Mouse (Mus musculus) lung, embryonic 14.5 days (tissue): ENCODE measurements around the gene Olfr552. TPM values are rescaled to one million over a fixed set of nuclear protein-coding genes. Genes with fewer than 3 reads are reported as not detected.
A peak's percentile ranks its signal among the peaks of the same experiment; 100 is the strongest.

ENCODE experiments used
- ATAC-seq: fragments of 200-750 bp; cut with Nextera tagmentation; 2 replicates; pipeline ENCODE4 v1.8.0; 2017; ENCODE audit warnings: mild to moderate bottlenecking, moderate TSS enrichment, moderate library complexity; ENCODE audit not compliant: insufficient read depth
- DNase-seq: peaks from one replicate; pipeline ENCODE4 v3.0.0-alpha.2; 2015
- H3K27ac ChIP-seq: fragments of 300-500 bp; sonication (generic); 2 replicates; pipeline ENCODE4 v1.5.1; 2014; ENCODE audit warnings: low read depth, mild to moderate bottlenecking, moderate library complexity
- H3K27me3 ChIP-seq: fragments of 300-500 bp; sonication (generic); 2 replicates; pipeline ENCODE4 v1.6.1; 2014; ENCODE audit warnings: low read length, control low read depth; ENCODE audit not compliant: insufficient read depth
- H3K36me3 ChIP-seq: fragments of 300-500 bp; sonication (generic); 2 replicates; pipeline ENCODE4 v1.6.1; 2014; ENCODE audit warnings: control low read depth; ENCODE audit not compliant: insufficient read depth
- H3K4me1 ChIP-seq: fragments of 300-500 bp; sonication (generic); 2 replicates; pipeline ENCODE4 v1.6.1; 2014; ENCODE audit warnings: antibody characterized with exemption, control low read depth; ENCODE audit not compliant: insufficient read depth
- H3K4me2 ChIP-seq: fragments of 300-500 bp; sonication (generic); 2 replicates; pipeline ENCODE4 v1.6.1; 2014; ENCODE audit warnings: mild to moderate bottlenecking
- H3K4me3 ChIP-seq: fragments of 300-500 bp; sonication (generic); 2 replicates; pipeline ENCODE4 v1.5.1; 2014; ENCODE audit warnings: low read depth, low read length
- H3K9ac ChIP-seq: fragments of 300-500 bp; sonication (generic); 2 replicates; pipeline ENCODE4 v1.6.1; 2014
- H3K9me3 ChIP-seq: fragments of 300-500 bp; sonication (generic); 2 replicates; pipeline ENCODE4 v1.6.1; 2016; ENCODE audit warnings: low read depth, low read length, control low read depth
- CTCF ChIP-seq: IDR thresholded peaks from 2 replicates; pipeline ENCODE4 v1.5.1; 2016; ENCODE audit warnings: antibody characterized with exemption, low read depth
- WGBS: fragments of 180-500 bp; shearing (Covaris S2); extraction: QIAGEN DNeasy Blood & Tissue Kit; methylation state at CpG from one replicate; pipeline ENCODE4 v1.1.7; 2014; 5-methylcytosine and 5-hydroxymethylcytosine counted together
- polyA plus RNA-seq: library from polyadenylated mRNA; unstranded; fragments of >200 nt; fragmentation: Nextera tagmentation; extraction: Ambion mirVana; gene quantifications from 2 replicates; pipeline ENCODE4 v1.2.1, GENCODE M21; 2014

Gene Olfr552
- not detected in 2 replicates for polyA plus RNA-seq

DNA sequence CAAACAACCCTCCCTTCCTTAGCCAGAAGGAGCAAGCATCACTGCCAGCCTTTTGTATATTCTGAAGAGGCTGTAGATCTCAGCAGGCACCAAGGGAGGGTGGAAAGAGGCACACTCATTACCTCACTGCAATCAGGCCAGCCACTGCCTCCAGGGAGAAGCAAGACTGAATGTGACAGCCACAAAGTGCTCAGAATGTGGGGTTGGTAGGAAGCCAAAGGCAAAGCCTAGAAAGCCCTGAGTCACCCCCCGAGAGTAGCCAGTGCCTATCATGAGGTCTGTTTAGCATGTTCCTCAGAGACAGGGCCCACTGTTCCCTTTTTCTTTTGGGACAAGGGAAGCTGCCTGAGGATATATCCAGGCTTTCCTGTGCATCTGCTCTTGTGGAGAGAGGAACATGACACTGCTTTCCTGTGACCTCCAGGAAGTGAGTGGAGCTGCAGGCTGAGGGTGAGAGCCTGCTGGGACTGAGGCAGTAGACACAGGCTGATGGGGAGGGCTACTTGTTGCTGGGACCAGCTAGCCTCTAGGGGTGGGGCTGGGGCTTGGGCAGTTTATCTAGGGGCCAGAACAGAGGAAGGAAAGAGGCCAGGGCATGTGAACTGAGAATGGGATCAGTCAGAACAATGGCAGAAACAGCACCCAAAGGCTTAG, at the start of gene Olfr552:
Gene Olfr552, plus strand, starts transcription at position 393 of the 654 bp plus-strand sequence.
- 50% methylated on average over 1 of the region's 1 CpGs for WGBS

GRCm38 (mm10) chr7:102549570-102549969, 48.0 kb upstream of the Olfr552 start, which contains the start of gene Olfr549:
Gene Olfr549 (plus strand): TSS chr7:102549870.
- Histone ChIP-seq H3K9me3 (no peaks in the 10 kb centered on the region), H3K4me1 (no peaks in the 10 kb centered on the region), H3K36me3 (no peaks in the 10 kb centered on the region), H3K4me3 (no peak within 1 kb of the TSS), H3K27ac (no peak within 1 kb of the TSS), H3K9ac (no peak within 1 kb of the TSS), H3K4me2 (no peak within 1 kb of the TSS), H3K27me3 (no peaks in the 10 kb centered on the region)
- DNase-seq (no peak), ATAC-seq (no peak)
- 82% methylated on average over 3 of the region's 3 CpGs for WGBS
- TF ChIP-seq CTCF, result no peak

More for the DNA sequence above, at the start of gene Olfr552:
- Histone ChIP-seq H3K4me2 (no peak within 1 kb of the TSS), H3K27me3 (no peaks in the 10 kb centered on the region), H3K4me1 (no peaks in the 10 kb centered on the region), H3K36me3 (no peaks in the 10 kb centered on the region), H3K9ac (no peak within 1 kb of the TSS), H3K4me3 (no peak within 1 kb of the TSS), H3K27ac (no peak within 1 kb of the TSS), H3K9me3 (no peaks in the 10 kb centered on the region)
- no peak for TF ChIP-seq CTCF
- ATAC-seq, result no peak
- no peak for DNase-seq

GRCm38 (mm10) chr7:102553279-102553678, 44.3 kb upstream of the Olfr552 start:
- no peaks in the 10 kb centered on the region for H3K36me3 ChIP-seq
- no peak for TF ChIP-seq CTCF
- no peaks in the 10 kb centered on the region for H3K4me1 ChIP-seq
- no peak overlapping the region for H3K4me3 ChIP-seq
- H3K4me2 ChIP-seq, result no peak overlapping the region
- H3K27ac ChIP-seq, result no peak overlapping the region
- H3K27me3 ChIP-seq, result no peaks in the 10 kb centered on the region
- DNase-seq (no peak), ATAC-seq (no peak)
- 65% methylated on average over 3 of the region's 3 CpGs for WGBS
- H3K9me3 ChIP-seq, result no peaks in the 10 kb centered on the region
- H3K9ac ChIP-seq, result no peak overlapping the region

GRCm38 (mm10) chr7:102564999-102565997, 32.3 kb upstream of the Olfr552 start, which contains the start of gene Trim21:
Gene Trim21 (minus strand): TSS chr7:102565486.
- Histone ChIP-seq H3K9me3 (no peaks in the 10 kb centered on the region), H3K4me3 (peak within 1 kb of the TSS; percentile 48), H3K36me3 (no peaks in the 10 kb centered on the region), H3K9ac (peak within 1 kb of the TSS; percentile 49), H3K27ac (no peak within 1 kb of the TSS), H3K27me3 (no peaks in the 10 kb centered on the region), H3K4me1 (no peaks in the 10 kb centered on the region), H3K4me2 (peak within 1 kb of the TSS; percentile 69)
- ATAC-seq (peak; percentile 99), DNase-seq (peak; percentile 83)
- WGBS, result 19% methylated on average over 10 of the region's 10 CpGs
- TF ChIP-seq CTCF, result no peak

DNA sequence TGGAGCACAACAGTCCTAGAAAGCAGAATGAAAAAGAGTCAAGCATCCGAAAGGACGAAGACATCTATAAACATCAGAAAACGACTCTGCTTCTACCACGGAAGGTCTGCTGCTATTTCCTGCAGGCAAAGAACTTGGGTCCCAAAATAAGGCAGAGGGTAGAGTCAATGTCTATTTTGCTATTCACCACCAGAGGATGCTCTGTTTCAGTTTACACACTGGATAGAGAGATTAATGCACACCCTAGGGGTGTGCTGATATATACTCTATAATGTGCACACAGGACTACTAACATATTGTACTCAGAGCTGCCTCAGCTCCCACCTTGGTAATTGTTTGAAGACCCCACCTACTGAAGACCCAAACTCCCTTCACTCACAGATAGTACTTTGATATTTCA, 31.4 kb upstream of the Olfr552 start:
- no peak for TF ChIP-seq CTCF

GRCm38 (mm10) chr7:102571142-102571541, 26.4 kb upstream of the Olfr552 start, which contains the start of gene Olfr550:
Gene Olfr550 (plus strand): TSS chr7:102571442.
- 78% methylated on average over 8 of the region's 8 CpGs for WGBS
- no peak within 1 kb of the TSS for H3K4me3 ChIP-seq
- TF ChIP-seq CTCF, result no peak
- no peak within 1 kb of the TSS for H3K9ac ChIP-seq
- H3K9me3 ChIP-seq, result no peaks in the 10 kb centered on the region
- DNase-seq (no peak), ATAC-seq (no peak)
- no peaks in the 10 kb centered on the region for H3K4me1 ChIP-seq
- no peak within 1 kb of the TSS for H3K4me2 ChIP-seq
- H3K27ac ChIP-seq, result no peak within 1 kb of the TSS
- H3K36me3 ChIP-seq, result no peaks in the 10 kb centered on the region
- no peaks in the 10 kb centered on the region for H3K27me3 ChIP-seq

More for the DNA sequence above, 31.4 kb upstream of the Olfr552 start:
- Histone ChIP-seq H3K36me3 (no peaks in the 10 kb centered on the region), H3K4me1 (no peaks in the 10 kb centered on the region), H3K4me3 (no peak overlapping the region), H3K4me2 (no peak overlapping the region), H3K27ac (no peak overlapping the region), H3K27me3 (no peaks in the 10 kb centered on the region), H3K9ac (no peak overlapping the region), H3K9me3 (no peaks in the 10 kb centered on the region)
- DNase-seq, result no peak
- WGBS, result 63% methylated on average over 4 of the region's 4 CpGs
- ATAC-seq, result no peak
